Mouse (Mus musculus) liver, embryonic 14.5 days (tissue): ENCODE results near the gene Adamtsl5. TPM values are rescaled to one million over a fixed set of nuclear protein-coding genes. Genes with fewer than 3 reads are reported as not detected.
A peak's percentile ranks its signal among the peaks of the same experiment; 100 is the strongest.

Source experiments
- ATAC-seq: fragments of 200-750 bp; cut with Nextera tagmentation; 2 replicates; pipeline ENCODE4 v1.8.0; 2017; ENCODE audit warnings: moderate number of reproducible peaks, mild to moderate bottlenecking, moderate library complexity; ENCODE audit not compliant: insufficient read depth
- DNase-seq, 3 experiments: peaks; one replicate each; pipeline ENCODE4 v3.0.0-alpha.2; 2012 to 2013; ENCODE audit warnings: low read depth in 3 of 3, low spot score in 3 of 3
- H3K27ac ChIP-seq: fragments of 300-500 bp; sonication (generic); 2 replicates; pipeline ENCODE4 v1.5.1; 2014; ENCODE audit warnings: moderate library complexity, mild to moderate bottlenecking, control low read depth, inconsistent platforms
- H3K27me3 ChIP-seq: fragments of 300-500 bp; sonication (generic); 2 replicates; pipeline ENCODE4 v1.6.1; 2014; ENCODE audit warnings: mild to moderate bottlenecking, low read length, moderate library complexity; ENCODE audit not compliant: control insufficient read depth, insufficient read depth
- H3K36me3 ChIP-seq: fragments of 300-500 bp; sonication (generic); replicated peaks from 2 replicates; pipeline ENCODE4 v1.6.1; 2014; ENCODE audit warnings: low read depth; ENCODE audit not compliant: control insufficient read depth, insufficient read depth
- H3K4me1 ChIP-seq, 2 experiments: fragments of 200-500 bp in 1 of 2; fragments of 300-500 bp in 1 of 2; sonication (generic) in 1 of 2; replicated peaks; 2 replicates each; pipeline ENCODE4 v1.6.1; 2012 to 2014; ENCODE audit warnings: antibody characterized with exemption in 1 of 2, inconsistent platforms in 1 of 2, low read length in 1 of 2; ENCODE audit not compliant: control insufficient read depth in 2 of 2, insufficient read depth in 2 of 2
- H3K4me2 ChIP-seq: fragments of 300-500 bp; sonication (generic); 2 replicates; pipeline ENCODE4 v1.6.1; 2014; ENCODE audit warnings: low read depth, mild to moderate bottlenecking, control low read depth, moderate library complexity
- H3K4me3 ChIP-seq, 2 experiments: fragments of 200-500 bp in 1 of 2; fragments of 300-500 bp in 1 of 2; sonication (generic) in 1 of 2; 2 replicates each; pipeline ENCODE4 v1.5.1; 2012 to 2014; ENCODE audit warnings: low read depth in 2 of 2, low read length in 2 of 2, mild to moderate bottlenecking in 2 of 2, control low read depth in 1 of 2, inconsistent platforms in 1 of 2, moderate library complexity in 1 of 2; ENCODE audit not compliant: insufficient read depth in 1 of 2
- H3K9ac ChIP-seq: fragments of 300-500 bp; sonication (generic); replicated peaks from 2 replicates; pipeline ENCODE4 v1.6.1; 2014; ENCODE audit warnings: mild to moderate bottlenecking, control low read depth, moderate library complexity
- H3K9me3 ChIP-seq: fragments of 300-500 bp; sonication (generic); 2 replicates; pipeline ENCODE4 v1.6.1; 2016; ENCODE audit warnings: low read length, mixed read lengths; ENCODE audit not compliant: control insufficient read depth
- CTCF ChIP-seq: IDR thresholded peaks from 2 replicates; pipeline ENCODE4 v1.5.1; 2016; ENCODE audit warnings: antibody characterized with exemption, low read depth, control low read depth
- EP300 ChIP-seq: IDR thresholded peaks from 2 replicates; pipeline ENCODE4 v1.6.1; 2016; ENCODE audit warnings: antibody characterized with exemption, low read depth
- WGBS: fragments of 180-500 bp; shearing (Covaris S2); extraction: QIAGEN DNeasy Blood & Tissue Kit; methylation state at CpG from one replicate; pipeline ENCODE4 v1.1.7; 2014; ENCODE audit not compliant: insufficient replicate concordance; 5-methylcytosine and 5-hydroxymethylcytosine counted together
- polyA plus RNA-seq, 2 experiments: library from polyadenylated mRNA; depleted of rRNA in 1 of 2; stranded (reverse) in 1 of 2; unstranded in 1 of 2; fragments of >200 nt; fragmentation: Nextera tagmentation in 1 of 2; extraction: Ambion mirVana in 1 of 2; gene quantifications; 2 replicates each; pipeline versions ENCODE4 v1.2.1 to v1.2.3; 2012 to 2014

Adamtsl5 gene
- polyA plus RNA-seq, 2 experiments, result 1.3 to 1.9 TPM

DNA sequence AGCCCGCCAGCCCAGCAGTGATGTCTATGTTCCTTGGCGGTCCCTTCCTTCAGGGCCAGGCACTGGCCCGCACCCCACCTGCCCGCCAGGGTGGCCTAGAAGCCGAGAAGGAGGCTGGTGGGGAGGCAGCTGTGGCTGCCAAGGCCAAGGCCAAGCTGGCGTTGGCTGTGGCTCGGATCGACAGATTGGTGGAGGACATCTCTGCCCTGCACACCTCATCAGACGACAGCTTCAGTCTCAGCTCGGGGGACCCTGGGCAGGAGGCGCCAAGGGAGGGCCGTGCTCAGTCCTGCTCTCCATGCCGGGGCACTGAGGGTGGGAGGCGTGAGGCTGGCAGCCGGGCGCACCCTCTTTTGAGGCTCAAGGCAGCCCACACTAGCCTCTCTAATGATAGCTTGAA, 36.7 kb downstream of the Adamtsl5 start:
- Histone ChIP-seq H3K9me3 (no peaks in the 10 kb centered on the region), H3K9ac (no peak overlapping the region), H3K4me3 (no peak overlapping the region), H3K4me1 (peaks cover 2 to 6% of the 10 kb centered on the region in 2 experiments; a peak in 2 of 4 replicates), H3K36me3 (no peaks in the 10 kb centered on the region), H3K4me2 (no peak overlapping the region), H3K27me3 (peaks cover 66% of the 10 kb centered on the region), H3K27ac (no peak overlapping the region)
- ATAC-seq (no peak), DNase-seq (no peak)
- TF ChIP-seq CTCF (no peak), EP300 (no peak)
- 64% methylated on average over 16 of the region's 16 CpGs for WGBS

DNA sequence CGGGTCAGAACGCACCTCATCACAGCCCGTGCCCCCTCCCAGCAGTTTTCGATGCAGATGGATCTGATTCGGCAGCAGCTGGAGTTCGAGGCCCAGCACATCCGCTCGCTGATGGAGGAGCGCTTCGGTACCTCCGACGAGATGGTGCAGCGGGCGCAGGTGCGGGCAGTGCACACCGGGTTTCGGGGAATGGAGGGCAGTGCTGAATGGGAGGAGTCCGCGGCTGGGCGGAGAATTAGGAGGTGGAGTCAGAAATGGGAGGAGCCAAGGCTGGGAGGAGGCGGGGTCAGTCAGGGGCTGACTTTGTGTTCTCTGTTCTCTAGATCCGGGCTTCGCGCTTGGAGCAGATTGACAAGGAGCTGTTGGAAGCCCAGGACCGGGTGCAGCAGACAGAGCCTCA, 43.4 kb downstream of the Adamtsl5 start:
- peaks cover 61% of the 10 kb centered on the region for H3K27me3 ChIP-seq

DNA sequence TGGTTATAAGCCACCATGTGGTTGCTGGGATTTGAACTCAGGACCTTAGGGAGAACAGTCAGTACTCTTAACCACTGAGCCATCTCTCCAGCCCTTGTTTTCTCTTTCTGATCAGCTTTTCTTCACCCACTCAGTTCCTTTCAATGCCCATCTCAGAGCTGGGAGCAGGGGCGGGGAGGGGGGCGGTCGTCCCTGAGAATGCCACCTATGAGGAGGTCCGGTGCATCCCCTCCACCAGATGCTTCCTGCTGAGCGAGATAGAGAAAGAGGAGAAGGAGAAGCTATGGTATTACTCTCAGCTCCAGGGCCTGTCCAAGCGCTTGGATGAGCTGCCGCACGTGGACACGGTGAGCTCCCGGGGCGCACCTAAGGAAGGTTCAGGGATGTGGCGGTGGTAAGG, 43.8 kb downstream of the Adamtsl5 start:
- Histone ChIP-seq H3K27me3 (peaks cover 65% of the 10 kb centered on the region), H3K4me1 (no peaks in the 10 kb centered on the region), H3K9ac (no peak overlapping the region), H3K4me3 (no peak overlapping the region), H3K9me3 (no peaks in the 10 kb centered on the region), H3K27ac (no peak overlapping the region), H3K36me3 (no peaks in the 10 kb centered on the region), H3K4me2 (peak overlapping the region; percentile 43; the same call in 1 of the 2 replicates)
- ATAC-seq, result no peak
- no peak for DNase-seq
- TF ChIP-seq CTCF (no peak), EP300 (no peak)
- WGBS, result 5% methylated on average over 12 of the region's 12 CpGs

More for the DNA sequence above, 43.4 kb downstream of the Adamtsl5 start:
- Histone ChIP-seq H3K27ac (no peak overlapping the region), H3K4me3 (no peak overlapping the region), H3K9me3 (no peaks in the 10 kb centered on the region), H3K9ac (no peak overlapping the region), H3K4me1 (no peaks in the 10 kb centered on the region), H3K4me2 (peak overlapping the region; percentile 43; the same call in 1 of the 2 replicates), H3K36me3 (no peaks in the 10 kb centered on the region)
- WGBS, result 5% methylated on average over 25 of the region's 25 CpGs
- DNase-seq (no peak), ATAC-seq (peak; percentile 46; the same call in 1 of the 2 replicates)
- TF ChIP-seq CTCF (no peak), EP300 (no peak)

DNA sequence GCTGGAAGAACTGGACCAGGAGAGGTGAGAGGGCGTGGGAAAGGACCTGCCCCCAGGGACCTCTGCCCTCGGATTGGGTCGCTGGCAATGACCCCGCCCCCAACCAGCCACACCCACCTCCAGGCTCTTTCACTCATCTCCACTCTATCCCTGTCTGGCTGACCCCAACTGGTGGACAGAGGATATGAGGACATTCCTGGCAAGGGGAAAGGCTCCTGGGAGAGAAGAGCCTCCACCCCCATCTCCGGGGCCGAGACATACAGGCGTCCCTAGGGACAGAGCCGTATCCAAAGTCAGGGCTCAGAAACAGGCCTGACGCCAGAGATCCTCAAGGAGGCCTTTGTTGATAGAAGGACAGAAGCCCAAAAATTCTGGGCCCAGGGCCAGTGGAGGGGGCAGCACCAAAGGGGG, 45.7 kb downstream of the Adamtsl5 start:
- TF ChIP-seq EP300 (no peak), CTCF (no peak)
- DNase-seq, result no peak
- H3K9ac ChIP-seq, result no peak overlapping the region
- ATAC-seq, result peak; percentile 22; the same call in 1 of the 2 replicates
- no peak overlapping the region for H3K27ac ChIP-seq
- H3K4me2 ChIP-seq, result no peak overlapping the region
- no peaks in the 10 kb centered on the region for H3K4me1 ChIP-seq
- H3K9me3 ChIP-seq, result no peaks in the 10 kb centered on the region
- H3K27me3 ChIP-seq, result peaks cover 76% of the 10 kb centered on the region
- no peaks in the 10 kb centered on the region for H3K36me3 ChIP-seq
- no peak overlapping the region for H3K4me3 ChIP-seq
- WGBS, result 25% methylated on average over 9 of the region's 9 CpGs

DNA sequence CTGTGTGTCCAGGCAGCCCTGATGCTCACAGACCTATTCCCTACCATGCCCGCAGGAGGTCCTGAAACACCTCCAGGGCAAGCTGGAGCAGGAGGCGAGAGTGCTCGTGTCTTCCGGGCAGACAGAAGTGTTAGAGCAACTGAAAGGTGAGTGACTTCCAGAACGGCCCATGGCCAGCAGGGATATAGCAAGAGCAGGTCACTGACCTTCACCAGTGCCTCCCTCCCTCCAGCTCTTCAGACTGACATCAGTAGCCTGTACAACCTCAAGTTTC, 46.2 kb downstream of the Adamtsl5 start:
- no peaks in the 10 kb centered on the region for H3K36me3 ChIP-seq
- 58% methylated on average over 5 of the region's 5 CpGs for WGBS
- no peak overlapping the region for H3K4me2 ChIP-seq
- TF ChIP-seq EP300, result no peak
- TF ChIP-seq CTCF, result no peak
- DNase-seq (no peak), ATAC-seq (no peak)
- peaks cover 80% of the 10 kb centered on the region for H3K27me3 ChIP-seq
- H3K4me1 ChIP-seq, result no peaks in the 10 kb centered on the region
- H3K9ac ChIP-seq, result no peak overlapping the region
- H3K27ac ChIP-seq, result no peak overlapping the region
- H3K9me3 ChIP-seq, result no peaks in the 10 kb centered on the region
- H3K4me3 ChIP-seq, result no peak overlapping the region
